Mouse (Mus musculus) CH12F3 (cell line): ENCODE results near the gene Gm21943.
"Not testable (repeated sequence)": the region's sequence is repeated elsewhere in the genome, so short reads cannot be mapped to it uniquely, and the experiment has no call there.

Experiments
- in situ Hi-C: fragments of 300-500 bp; cut with MboI; formaldehyde crosslinking; loops from 2 replicates; pipeline ENCODE4 v1.14.3; 2020; ENCODE audit warnings: low sequenced_read_pairs

The Gm21943 gene

DNA sequence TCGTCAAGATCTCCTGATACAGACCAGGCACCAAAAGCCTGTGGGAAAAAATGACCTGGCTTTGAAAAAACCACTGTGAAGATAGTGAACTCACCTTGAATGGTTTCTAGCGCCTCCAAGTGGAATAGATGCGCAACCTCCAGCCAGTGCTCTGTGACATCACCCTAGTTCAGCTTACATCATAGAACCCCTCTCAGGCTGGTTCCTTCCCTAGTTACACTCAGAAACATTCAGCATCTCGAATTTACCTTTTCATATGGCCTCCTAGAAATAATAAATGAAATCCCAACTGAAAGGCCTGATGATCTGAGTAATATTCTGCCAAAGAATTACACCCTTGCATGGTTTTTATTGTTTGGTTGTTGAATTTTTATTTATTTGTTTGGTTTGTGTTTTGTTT, at the start of gene Gm21943:
Gm21943 (minus strand) TSS at position 101 of the 400 bp plus-strand sequence.
- in situ Hi-C loops: not testable (repeated sequence)
